Mouse (Mus musculus) hindbrain, embryonic 16.5 days (tissue): ENCODE results near the gene Syt2. TPM values are rescaled to one million over a fixed set of nuclear protein-coding genes. Genes with fewer than 3 reads are reported as not detected.

Source experiments
- ATAC-seq: fragments of 200-750 bp; cut with Nextera tagmentation; 2 replicates; pipeline ENCODE4 v1.8.0; 2017; ENCODE audit warnings: moderate TSS enrichment, moderate library complexity
- H3K27ac ChIP-seq: fragments of 300-500 bp; sonication (generic); 2 replicates; pipeline ENCODE4 v1.5.1; 2014; ENCODE audit warnings: low read depth, mild to moderate bottlenecking, control low read depth, low read length, moderate library complexity
- H3K27me3 ChIP-seq: fragments of 300-500 bp; sonication (generic); replicated peaks from 2 replicates; pipeline ENCODE4 v1.6.1; 2014; ENCODE audit warnings: low read length; ENCODE audit not compliant: control insufficient read depth, insufficient read depth
- H3K36me3 ChIP-seq: fragments of 300-500 bp; sonication (generic); 2 replicates; pipeline ENCODE4 v1.6.1; 2014; ENCODE audit warnings: mild to moderate bottlenecking, low read length, moderate library complexity, mixed read lengths; ENCODE audit not compliant: control insufficient read depth, insufficient read depth
- H3K4me1 ChIP-seq: fragments of 300-500 bp; sonication (generic); 2 replicates; pipeline ENCODE4 v1.6.1; 2014; ENCODE audit warnings: low read depth, low read length; ENCODE audit not compliant: control insufficient read depth, insufficient read depth
- H3K4me2 ChIP-seq: fragments of 300-500 bp; sonication (generic); 2 replicates; pipeline ENCODE4 v1.6.1; 2014; ENCODE audit warnings: mild to moderate bottlenecking, low read length, control low read depth, moderate library complexity
- H3K4me3 ChIP-seq: fragments of 300-500 bp; sonication (generic); 2 replicates; pipeline ENCODE4 v1.5.1; 2014; ENCODE audit warnings: mild to moderate bottlenecking, low read length, control low read depth, moderate library complexity
- H3K9ac ChIP-seq: fragments of 300-500 bp; sonication (generic); 2 replicates; pipeline ENCODE4 v1.6.1; 2014; ENCODE audit warnings: low read depth, mild to moderate bottlenecking, control low read depth, low read length, moderate library complexity
- H3K9me3 ChIP-seq: fragments of 300-500 bp; sonication (generic); 2 replicates; pipeline ENCODE4 v1.6.1; 2014; ENCODE audit warnings: mild to moderate bottlenecking, low read length, moderate library complexity; ENCODE audit not compliant: control insufficient read depth
- WGBS: fragments of 180-500 bp; shearing (Covaris S2); extraction: QIAGEN DNeasy Blood & Tissue Kit; methylation state at CpG from one replicate; pipeline ENCODE4 v1.1.7; 2014; 5-methylcytosine and 5-hydroxymethylcytosine counted together
- polyA plus RNA-seq: library from polyadenylated mRNA; unstranded; fragments of >200 nt; fragmentation: Nextera tagmentation; extraction: Ambion mirVana; gene quantifications from 2 replicates; pipeline ENCODE4 v1.2.1, GENCODE M21; 2015

Gene Syt2
- polyA plus RNA-seq, 1 experiment from 2014 or later = 11.9 TPM

GRCm38 (mm10) chr1:134774247-134774646 lies 127.8 kb downstream of the Syt2 start:
- no peak overlapping the region for H3K9ac ChIP-seq
- H3K27ac ChIP-seq = no peak overlapping the region
- H3K4me3 ChIP-seq = no peak overlapping the region
- no peaks in the 10 kb centered on the region for H3K4me1 ChIP-seq
- WGBS = 45% methylated on average over 2 of the region's 2 CpGs
- no peaks in the 10 kb centered on the region for H3K27me3 ChIP-seq
- H3K36me3 ChIP-seq = peaks cover 2% of the 10 kb centered on the region; the same call in 1 of the 2 replicates
- no peak overlapping the region for H3K4me2 ChIP-seq
- ATAC-seq = no peak
- no peaks in the 10 kb centered on the region for H3K9me3 ChIP-seq

- WGBS = 65% methylated on average over 6 of the region's 6 CpGs
- Histone ChIP-seq H3K4me2 (no peak overlapping the region), H3K27me3 (no peaks in the 10 kb centered on the region), H3K9me3 (no peaks in the 10 kb centered on the region), H3K9ac (no peak overlapping the region), H3K27ac (no peak overlapping the region), H3K4me1 (no peaks in the 10 kb centered on the region), H3K4me3 (no peak overlapping the region), H3K36me3 (peaks cover 2% of the 10 kb centered on the region; the same call in 1 of the 2 replicates)
- no peak for ATAC-seq
These were observed 128.3 kb downstream of the Syt2 start for GRCm38 (mm10) chr1:134774728-134775287.

GRCm38 (mm10) chr1:134775631-134776030 lies 129.2 kb downstream of the Syt2 start:
- Histone ChIP-seq H3K27me3 (no peaks in the 10 kb centered on the region), H3K27ac (no peak overlapping the region), H3K9me3 (no peaks in the 10 kb centered on the region), H3K4me1 (no peaks in the 10 kb centered on the region), H3K4me2 (no peak overlapping the region), H3K36me3 (peaks cover 2% of the 10 kb centered on the region; the same call in 1 of the 2 replicates), H3K4me3 (no peak overlapping the region), H3K9ac (no peak overlapping the region)
- no peak for ATAC-seq
- 52% methylated on average over 3 of the region's 3 CpGs for WGBS

DNA sequence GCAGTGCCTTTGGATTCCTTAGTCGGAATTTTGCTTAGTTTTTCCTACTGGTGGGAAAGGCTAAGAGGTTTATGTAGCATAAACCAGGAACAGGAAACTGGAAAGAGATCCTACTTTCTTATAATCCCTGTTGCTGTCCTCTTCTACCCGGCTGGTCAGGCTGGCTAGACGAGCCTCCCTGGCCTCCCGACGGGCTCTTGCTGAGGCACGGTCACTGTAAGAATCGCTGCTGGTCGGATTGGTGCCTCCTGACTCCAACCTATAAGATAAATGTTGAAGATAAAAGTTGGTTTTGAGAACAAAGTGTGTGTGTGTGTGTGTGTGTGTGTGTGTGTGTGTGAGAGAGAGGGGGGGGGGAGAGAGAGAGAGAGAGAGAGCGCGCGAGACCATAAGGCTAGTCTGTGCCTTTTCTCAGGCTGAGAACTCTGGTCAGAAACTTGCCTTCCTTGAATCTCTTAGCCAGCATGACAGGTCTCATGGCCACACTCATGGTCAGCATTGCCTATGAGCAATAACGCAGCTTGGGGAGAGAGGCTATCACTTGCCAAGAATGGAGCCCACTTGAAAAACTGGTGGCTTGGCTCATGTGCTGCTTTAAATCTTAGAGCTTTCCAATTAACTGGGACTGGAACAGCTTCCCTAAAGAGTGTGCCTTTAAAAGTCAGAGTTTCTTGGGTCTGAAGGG lies 130.9 kb downstream of the Syt2 start:
- no peak for ATAC-seq
- WGBS = 91% methylated on average over 12 of the region's 12 CpGs
- no peaks in the 10 kb centered on the region for H3K27me3 ChIP-seq
- H3K27ac ChIP-seq = no peak overlapping the region
- H3K9ac ChIP-seq = no peak overlapping the region
- H3K4me3 ChIP-seq = no peak overlapping the region
- H3K9me3 ChIP-seq = no peaks in the 10 kb centered on the region
- H3K36me3 ChIP-seq = peaks cover 2% of the 10 kb centered on the region; the same call in 1 of the 2 replicates
- H3K4me1 ChIP-seq = no peaks in the 10 kb centered on the region
- H3K4me2 ChIP-seq = no peak overlapping the region

- peaks cover 2% of the 10 kb centered on the region; the same call in 1 of the 2 replicates for H3K36me3 ChIP-seq
- no peak overlapping the region for H3K27ac ChIP-seq
- H3K4me3 ChIP-seq = no peak overlapping the region
- no peaks in the 10 kb centered on the region for H3K27me3 ChIP-seq
- no peak for ATAC-seq
- WGBS = 72% methylated on average over 13 of the region's 13 CpGs
- no peak overlapping the region for H3K4me2 ChIP-seq
- no peak overlapping the region for H3K9ac ChIP-seq
- no peaks in the 10 kb centered on the region for H3K9me3 ChIP-seq
- no peaks in the 10 kb centered on the region for H3K4me1 ChIP-seq
These were observed 131.6 kb downstream of the Syt2 start for GRCm38 (mm10) chr1:134777936-134778548.

DNA sequence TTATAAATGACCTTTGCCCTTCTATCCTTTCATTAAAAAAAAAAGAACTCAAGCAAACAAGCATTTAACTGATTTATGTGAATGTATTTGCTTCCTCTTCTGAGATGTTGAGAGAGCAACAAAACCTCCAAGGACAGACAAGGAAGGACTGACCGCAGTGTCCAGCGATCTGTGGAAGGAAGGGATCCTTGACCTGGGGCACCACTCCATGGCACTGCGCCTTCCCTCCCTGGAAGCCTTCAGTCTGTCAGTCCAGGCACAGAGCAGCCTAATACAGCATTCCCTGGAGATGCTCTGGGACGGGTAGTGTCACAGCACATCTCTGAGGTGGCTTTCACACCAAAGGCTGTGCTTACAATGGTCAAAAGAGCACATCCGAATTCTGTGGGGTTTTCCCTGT lies 136.3 kb downstream of the Syt2 start:
- Histone ChIP-seq H3K9ac (no peak overlapping the region), H3K4me3 (no peak overlapping the region), H3K36me3 (no peaks in the 10 kb centered on the region), H3K4me2 (no peak overlapping the region), H3K9me3 (no peaks in the 10 kb centered on the region), H3K27ac (no peak overlapping the region), H3K27me3 (no peaks in the 10 kb centered on the region), H3K4me1 (no peaks in the 10 kb centered on the region)
- WGBS = 82% methylated on average over 5 of the region's 5 CpGs
- ATAC-seq = no peak

DNA sequence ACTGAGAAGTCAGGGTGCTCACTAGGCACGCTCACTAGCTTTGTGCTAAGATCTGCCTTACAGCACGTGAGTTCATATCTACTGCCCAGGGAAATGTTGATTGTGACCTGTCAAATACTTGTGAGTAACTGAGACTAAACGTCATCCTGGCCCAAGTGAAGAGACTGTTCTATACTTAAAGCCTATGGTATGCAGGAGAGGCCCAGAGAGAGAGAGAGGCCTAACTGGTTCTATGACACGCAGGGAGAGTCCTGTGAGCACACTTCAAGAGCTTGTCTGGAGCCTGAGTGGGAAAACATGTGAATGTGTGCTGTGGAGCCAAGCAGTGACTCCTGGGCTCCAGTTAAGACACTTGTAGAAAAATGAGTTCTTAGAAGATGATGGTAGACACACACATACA lies 137.5 kb downstream of the Syt2 start:
- ATAC-seq = no peak
- no peak overlapping the region for H3K27ac ChIP-seq
- no peaks in the 10 kb centered on the region for H3K9me3 ChIP-seq
- H3K36me3 ChIP-seq = no peaks in the 10 kb centered on the region
- no peaks in the 10 kb centered on the region for H3K27me3 ChIP-seq
- H3K4me1 ChIP-seq = no peaks in the 10 kb centered on the region
- 90% methylated on average over 4 of the region's 4 CpGs for WGBS
- no peak overlapping the region for H3K4me3 ChIP-seq
- H3K9ac ChIP-seq = no peak overlapping the region
- H3K4me2 ChIP-seq = no peak overlapping the region

- Histone ChIP-seq H3K4me3 (no peak overlapping the region), H3K9ac (no peak overlapping the region), H3K4me1 (no peaks in the 10 kb centered on the region), H3K27me3 (no peaks in the 10 kb centered on the region), H3K4me2 (no peak overlapping the region), H3K27ac (no peak overlapping the region), H3K36me3 (no peaks in the 10 kb centered on the region), H3K9me3 (no peaks in the 10 kb centered on the region)
- WGBS = 83% methylated on average over 6 of the region's 6 CpGs
- ATAC-seq = no peak
These were observed 138.0 kb downstream of the Syt2 start for GRCm38 (mm10) chr1:134784481-134784880.

DNA sequence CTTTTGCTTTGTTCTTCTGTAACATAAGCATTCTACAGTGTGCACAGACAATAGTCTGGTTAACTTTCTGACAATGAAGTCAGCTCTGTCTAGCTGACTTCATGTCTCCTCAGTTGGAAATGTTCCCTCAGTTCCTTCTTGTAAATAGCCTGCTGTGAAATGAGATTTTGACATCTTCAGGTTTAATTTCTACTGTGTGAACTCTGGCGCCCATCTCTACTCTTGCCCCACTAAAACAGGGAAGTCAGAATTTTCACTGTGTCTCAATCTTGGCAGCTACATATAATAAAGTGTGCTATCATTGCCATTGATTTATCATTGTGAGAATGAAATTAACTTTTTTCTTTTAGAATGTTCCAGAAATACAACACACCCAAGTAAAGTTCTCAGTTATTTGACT lies 138.4 kb downstream of the Syt2 start:
- Histone ChIP-seq H3K27me3 (no peaks in the 10 kb centered on the region), H3K27ac (no peak overlapping the region), H3K36me3 (no peaks in the 10 kb centered on the region), H3K9me3 (no peaks in the 10 kb centered on the region), H3K4me1 (no peaks in the 10 kb centered on the region), H3K9ac (no peak overlapping the region), H3K4me3 (no peak overlapping the region), H3K4me2 (no peak overlapping the region)
- WGBS = 83% methylated on average over 1 of the region's 1 CpGs
- ATAC-seq = no peak
